ENCODE assay signal across 27 mouse cellular contexts in the genomic region with DNA sequence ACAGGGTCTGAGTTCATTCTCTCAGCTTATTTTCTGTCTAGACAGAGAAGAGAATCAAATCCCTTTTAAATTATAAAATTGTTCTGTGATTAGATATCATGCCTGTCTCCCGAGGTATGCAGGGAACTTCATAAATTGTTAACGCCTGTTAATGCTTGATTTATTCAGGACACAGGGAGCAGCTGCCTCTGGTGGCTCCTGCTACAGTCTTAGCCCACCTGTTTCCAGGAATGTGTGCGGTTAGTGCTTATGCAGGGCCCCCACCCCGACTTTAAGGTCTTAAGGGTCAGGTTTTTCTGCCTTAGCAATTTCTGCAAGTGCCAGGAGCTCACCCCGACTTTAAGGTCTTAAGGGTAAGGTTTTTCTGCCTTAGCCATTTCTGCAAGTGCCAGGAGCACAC. TPM values are rescaled to one million over a fixed set of nuclear protein-coding genes. Genes with fewer than 3 reads are reported as not detected.
DNase-seq lines count a peak whose midpoint lies in the region; ATAC-seq and TF ChIP-seq lines count a peak whose summit lies in the region.
"Had no signal": no experiment of that assay in that cellular context is flagged by ENCODE, and none has a peak within 500 bp of the region (broad histone marks: within the 10 kb centered on the region; RNA-seq: fewer than 3 reads in every experiment).

No protein-coding gene starts in this region.

- no peak for TF ChIP-seq POLR2A in brain, embryonic 14.5 days (IDR thresholded peaks at IDR 0.05; ENCODE audit: borderline replicate concordance, extremely low read depth, insufficient read depth, insufficient read length, poor library complexity, severe bottlenecking)
- TF ChIP-seq POLR2A in myocyte (IDR thresholded peaks at IDR 0.05; ENCODE audit: insufficient read length, low read depth): no peak

- no peak overlapping the region for H3K4me2 ChIP-seq in hindbrain, postnatal 0 days (ENCODE audit: low read depth, low read length)
- H3K4me2 ChIP-seq in hindbrain, embryonic 12.5 days (replicated peaks): no peak overlapping the region
- no peak overlapping the region for H3K4me2 ChIP-seq in myocyte (ENCODE audit: low read depth)
- H3K4me2 ChIP-seq: embryonic facial prominence, embryonic 13.5 days; forebrain, embryonic 13.5 days; heart, embryonic 13.5 days; hindbrain, embryonic 15.5 days had no signal

- no peak overlapping the region for H3K9ac ChIP-seq in hindbrain, postnatal 0 days (replicated peaks; ENCODE audit: low read length)
- H3K9ac ChIP-seq in hindbrain, embryonic 12.5 days: no peak overlapping the region
- H3K9ac ChIP-seq: embryonic facial prominence, embryonic 13.5 days; forebrain, embryonic 13.5 days; heart, embryonic 13.5 days; hindbrain, embryonic 15.5 days had no signal

- 60% methylated on average over 5 of the region's 5 CpGs for WGBS in hindbrain, postnatal 0 days
- WGBS in hindbrain, embryonic 12.5 days: 80% methylated on average over 5 of the region's 5 CpGs

- H3K36me3 ChIP-seq in hindbrain, postnatal 0 days (ENCODE audit: insufficient read depth, low read length): no peaks in the 10 kb centered on the region
- H3K36me3 ChIP-seq in hindbrain, embryonic 12.5 days: no peaks in the 10 kb centered on the region
- H3K36me3 ChIP-seq in myocyte (ENCODE audit: control insufficient read depth, insufficient read depth): no peaks in the 10 kb centered on the region
- H3K36me3 ChIP-seq: embryonic facial prominence, embryonic 13.5 days; forebrain, embryonic 10.5 days; G1E; heart, embryonic 10.5 days; heart, embryonic 13.5 days; hindbrain, embryonic 15.5 days had no signal

- H3K4me3 ChIP-seq in hindbrain, postnatal 0 days (ENCODE audit: low read length): no peak overlapping the region
- no peak overlapping the region for H3K4me3 ChIP-seq in hindbrain, embryonic 12.5 days
- H3K4me3 ChIP-seq in myocyte: no peak overlapping the region
- H3K4me3 ChIP-seq: embryonic facial prominence, embryonic 13.5 days; forebrain, embryonic 10.5 days; forebrain, embryonic 13.5 days; heart, adult 2 months; heart, embryonic 10.5 days; heart, embryonic 13.5 days; hindbrain, embryonic 15.5 days had no signal

- DNase-seq in hindbrain, postnatal 0 days (ENCODE audit: low spot score): peak; percentile 3
- DNase-seq in brain, embryonic 14.5 days (ENCODE audit: low read depth): peak; percentile 6
- no peak for DNase-seq in right cerebral cortex, postnatal 10 days (ENCODE audit: low spot score in 2 of 2)
- DNase-seq in kidney, adult 11 months: no peak
- DNase-seq: adrenal gland, postnatal 10 days; adrenal gland, postnatal 36 days; B cell, adult 2 months; cerebellum, adult 11 months; cerebellum, adult 2 months; cerebellum, adult 9-11 months; cerebellum, postnatal 25 days; gastrocnemius, postnatal 10 days; gastrocnemius, postnatal 36 days; heart, adult 2 months; heart, postnatal 14 days; heart, postnatal 4 days had no signal

- H3K4me1 ChIP-seq in hindbrain, postnatal 0 days (ENCODE audit: insufficient read depth, low read length): no peaks in the 10 kb centered on the region
- H3K4me1 ChIP-seq in hindbrain, embryonic 12.5 days: no peaks in the 10 kb centered on the region
- H3K4me1 ChIP-seq: embryonic facial prominence, embryonic 13.5 days; forebrain, embryonic 10.5 days; forebrain, embryonic 13.5 days; heart, embryonic 10.5 days; heart, embryonic 13.5 days; hindbrain, embryonic 15.5 days had no signal

- no peak for TF ChIP-seq CTCF in hindbrain, postnatal 0 days (IDR thresholded peaks at IDR 0.05; ENCODE audit: low read depth)
- no peak for TF ChIP-seq CTCF in brain, embryonic 14.5 days (IDR thresholded peaks at IDR 0.05; ENCODE audit: borderline replicate concordance, extremely low read depth, insufficient read depth, insufficient read length)

- H3K27ac ChIP-seq in hindbrain, postnatal 0 days: no peak overlapping the region
- H3K27ac ChIP-seq in hindbrain, embryonic 12.5 days: no peak overlapping the region
- H3K27ac ChIP-seq: embryonic facial prominence, embryonic 13.5 days; forebrain, embryonic 10.5 days; forebrain, embryonic 13.5 days; heart, adult 2 months; heart, embryonic 10.5 days; heart, embryonic 13.5 days; hindbrain, embryonic 15.5 days had no signal

- no peak overlapping the region for H3ac ChIP-seq in myocyte (ENCODE audit: control insufficient read depth, insufficient read length)

- no peaks in the 10 kb centered on the region for H3K27me3 ChIP-seq in hindbrain, postnatal 0 days (ENCODE audit: insufficient read depth, low read length)
- no peaks in the 10 kb centered on the region for H3K27me3 ChIP-seq in hindbrain, embryonic 12.5 days
- H3K27me3 ChIP-seq in myocyte (ENCODE audit: control insufficient read depth, insufficient read depth, insufficient read length): no peaks in the 10 kb centered on the region
- H3K27me3 ChIP-seq: embryonic facial prominence, embryonic 13.5 days; forebrain, embryonic 13.5 days; heart, embryonic 13.5 days; hindbrain, embryonic 15.5 days; Patski had no signal

- no peaks in the 10 kb centered on the region for H3K79me2 ChIP-seq in myocyte (ENCODE audit: control insufficient read depth, insufficient read depth)

- 0 out of 2 replicates have a peak, but pooled peaks have one; percentile 40 for ATAC-seq in hindbrain, postnatal 0 days
- ATAC-seq in hindbrain, embryonic 12.5 days (ENCODE audit: low FRiP score): no peak
- ATAC-seq: forebrain, embryonic 13.5 days; forebrain, embryonic 16.5 days; Patski had no signal

- H3K9me3 ChIP-seq in hindbrain, postnatal 0 days (ENCODE audit: low read length): no peaks in the 10 kb centered on the region
- no peaks in the 10 kb centered on the region for H3K9me3 ChIP-seq in hindbrain, embryonic 12.5 days (replicated peaks)
- H3K9me3 ChIP-seq: embryonic facial prominence, embryonic 13.5 days; forebrain, embryonic 10.5 days; forebrain, embryonic 13.5 days; G1E; heart, embryonic 10.5 days; heart, embryonic 13.5 days; hindbrain, embryonic 15.5 days had no signal

TF ChIP-seq in myocyte, 11 proteins besides CTCF, POLR2A, EP300 and RAD21:
- TF ChIP-seq E2F4 (IDR thresholded peaks at IDR 0.05; ENCODE audit: insufficient read depth) (no peak), TCF3 (IDR thresholded peaks at IDR 0.05; ENCODE audit: insufficient read length, low read depth) (peak; percentile 51), REST (IDR thresholded peaks at IDR 0.05; ENCODE audit: insufficient read depth, insufficient read length) (no peak), CEBPB (IDR thresholded peaks at IDR 0.05; ENCODE audit: insufficient read depth, poor library complexity, severe bottlenecking) (no peak), USF1 (IDR thresholded peaks at IDR 0.05; ENCODE audit: low read depth) (no peak), MAX (IDR thresholded peaks at IDR 0.05; ENCODE audit: low read depth) (no peak), POLR2AphosphoS2 (IDR thresholded peaks at IDR 0.05; ENCODE audit: insufficient read length, low read depth) (no peak), TCF12 (IDR thresholded peaks at IDR 0.05; ENCODE audit: insufficient read depth, poor library complexity, severe bottlenecking) (peak; percentile 69), MYOG (IDR thresholded peaks at IDR 0.05; ENCODE audit: control insufficient read depth in 1 of 3, insufficient read depth in 1 of 3, insufficient read length in 2 of 3, low read depth in 2 of 3) (peak in 1 of 3 experiments; percentile 82), SRF (IDR thresholded peaks at IDR 0.05; ENCODE audit: control insufficient read depth, insufficient read length, low read depth) (no peak), MYOD1 (IDR thresholded peaks at IDR 0.05; ENCODE audit: control insufficient read depth in 1 of 3, insufficient read length in 2 of 3, low read depth in 2 of 3) (peak in 2 of 3 experiments; percentile 21 to 85)
TF ChIP-seq in myocyte: peak in this region for 4.

RNA-seq across cellular contexts. Expression of a gene that starts 54.7 kb away (rescaled TPM):
- total RNA-seq in hindbrain, postnatal 0 days (2014; rRNA removed): 86.5 and 103 TPM in 2 replicates
- polyA plus RNA-seq in hindbrain, postnatal 0 days (2015; fragmentation: Nextera tagmentation; extraction: Ambion mirVana): 237 and 241 TPM in 2 replicates
- polyA plus RNA-seq in hindbrain, embryonic 12.5 days (2016; fragmentation: Nextera tagmentation; extraction: Ambion mirVana): 185 and 190 TPM in 2 replicates
- 78.0 and 81.1 TPM in 2 replicates for polyA plus RNA-seq in brain, embryonic 14.5 days (2012; rRNA removed)
- 396 TPM for polyA plus RNA-seq in myocyte (2012; fragmentation: generic; extraction: Trizol)

Comparison
In these comparisons a context has a peak if more than half of its experiments do, and no peak if none do; other contexts are left out.
1. DNase-seq: peak in hindbrain, postnatal 0 days (single experiment) and brain, embryonic 14.5 days (single experiment); none in right cerebral cortex, postnatal 10 days (0 of 2) and kidney, adult 11 months (single experiment).